Mouse (Mus musculus) olfactory bulb, adult 2 months (tissue): ENCODE data around the gene C5ar1. TPM values are rescaled to one million over a fixed set of nuclear protein-coding genes. Genes with fewer than 3 reads are reported as not detected.

Experiments
- H3K27ac ChIP-seq: fragments of 200-500 bp; 2 replicates; pipeline ENCODE4 v1.5.1; 2012; ENCODE audit warnings: low read depth, low read length; ENCODE audit not compliant: insufficient read depth
- H3K4me1 ChIP-seq: fragments of 200-500 bp; 2 replicates; pipeline ENCODE4 v1.6.1; 2012; ENCODE audit warnings: low read length; ENCODE audit not compliant: control insufficient read depth, insufficient read depth
- H3K4me3 ChIP-seq: fragments of 200-500 bp; 2 replicates; pipeline ENCODE4 v1.5.1; 2012; ENCODE audit warnings: mild to moderate bottlenecking, low read depth, low read length, moderate library complexity; ENCODE audit not compliant: insufficient read depth
- CTCF ChIP-seq: fragments of 200-500 bp; IDR thresholded peaks from 2 replicates; pipeline ENCODE4 v1.5.1; 2012; ENCODE audit warnings: low read depth, mild to moderate bottlenecking, low read length, moderate library complexity; ENCODE audit not compliant: insufficient read depth
- POLR2A ChIP-seq: fragments of 200-500 bp; IDR thresholded peaks from 2 replicates; pipeline ENCODE4 v1.6.1; 2012; ENCODE audit warnings: mild to moderate bottlenecking, low read depth, low read length, moderate library complexity; ENCODE audit not compliant: insufficient read depth
- WGBS: fragments of 180-500 bp; shearing (Covaris S2); methylation state at CpG from one replicate; pipeline ENCODE4 v1.1.7; 2018; 5-methylcytosine and 5-hydroxymethylcytosine counted together
- polyA plus RNA-seq: library from polyadenylated mRNA; stranded (reverse); fragments of >200 nt; gene quantifications from 2 replicates; pipeline ENCODE4 v1.2.4, GENCODE M21; 2012; ENCODE audit warnings: low replicate concordance; ENCODE audit not compliant: missing spikeins, insufficient read depth, insufficient read length

Gene C5ar1
- polyA plus RNA-seq, 1 experiment: not detected

GRCm38 (mm10) chr7:16295321-16295900, 36.1 kb upstream of the C5ar1 start:
- TF ChIP-seq POLR2A (peak; percentile 45), CTCF (no peak; the same call in 1 of the 2 replicates)
- peaks cover 13% of the 10 kb centered on the region for H3K4me1 ChIP-seq
- 1% methylated on average over 41 of the region's 41 CpGs for WGBS

DNA sequence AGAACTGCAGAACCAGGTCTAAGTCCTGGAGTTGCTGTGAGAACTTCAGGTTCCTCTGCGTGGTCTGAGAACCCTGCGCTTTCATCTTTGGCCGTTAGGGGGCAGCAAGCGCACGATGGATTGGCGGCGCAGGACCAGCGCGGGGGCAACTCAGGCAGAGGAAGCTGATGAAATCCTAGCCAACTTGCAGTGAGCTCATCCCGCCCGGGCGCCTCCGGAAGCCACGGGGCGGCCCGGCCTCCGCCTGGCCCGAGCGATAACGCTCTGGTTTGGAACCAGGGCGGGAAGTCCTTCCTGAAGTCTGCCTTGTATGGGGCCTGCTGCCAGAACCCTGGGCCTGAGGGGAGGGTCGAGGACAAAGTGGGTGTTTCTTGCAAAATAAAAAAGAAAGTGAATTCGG, 35.5 kb upstream of the C5ar1 start:
- Histone ChIP-seq H3K4me3 (peak overlapping the region; percentile 62), H3K4me1 (peaks cover 13% of the 10 kb centered on the region), H3K27ac (peak overlapping the region; percentile 85)
- TF ChIP-seq POLR2A (peak; percentile 23; the same call in 1 of the 2 replicates), CTCF (peak; percentile 89)
- under 1% methylated on average over 23 of the region's 23 CpGs for WGBS

More at GRCm38 (mm10) chr7:16295321-16295900, 36.1 kb upstream of the C5ar1 start:
- Histone ChIP-seq H3K4me3 (peak overlapping the region; percentile 62), H3K27ac (peak overlapping the region; percentile 85)

DNA sequence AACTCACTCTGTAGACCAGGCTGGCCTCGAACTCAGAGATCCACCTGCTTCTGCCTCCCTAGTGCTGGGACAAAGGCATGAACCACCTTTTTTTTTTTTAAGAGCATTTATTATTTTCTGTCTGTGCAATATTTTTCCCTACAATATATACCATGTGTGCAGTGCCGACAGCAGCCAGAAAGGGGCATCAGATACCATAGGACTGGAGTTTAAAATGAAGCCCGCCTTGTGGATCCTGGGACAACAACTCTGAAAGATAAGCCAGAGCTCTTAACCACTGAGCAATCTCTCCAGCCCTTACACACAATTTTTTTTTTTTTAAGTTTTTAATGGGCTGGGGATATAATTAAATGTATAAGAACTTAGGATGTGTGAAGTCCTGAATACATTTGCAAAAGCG, 35.0 kb upstream of the C5ar1 start:
- WGBS: 24% methylated on average over 4 of the region's 4 CpGs
- no peak for TF ChIP-seq POLR2A
- no peak for TF ChIP-seq CTCF
- H3K4me3 ChIP-seq: no peak overlapping the region
- no peak overlapping the region for H3K27ac ChIP-seq
- peaks cover 13% of the 10 kb centered on the region for H3K4me1 ChIP-seq

- Histone ChIP-seq H3K4me3 (no peak overlapping the region), H3K4me1 (peaks cover 16% of the 10 kb centered on the region), H3K27ac (no peak overlapping the region)
- 90% methylated on average over 1 of the region's 1 CpGs for WGBS
- TF ChIP-seq POLR2A (no peak), CTCF (no peak)
Measured at GRCm38 (mm10) chr7:16287791-16288190, 28.5 kb upstream of the C5ar1 start.

GRCm38 (mm10) chr7:16287016-16287415, 27.7 kb upstream of the C5ar1 start:
- H3K27ac ChIP-seq: peak overlapping the region; percentile 82
- H3K4me3 ChIP-seq: peak overlapping the region; percentile 62; the same call in 1 of the 2 replicates
- 66% methylated on average over 2 of the region's 2 CpGs for whole genome bisulfite sequencing
- TF ChIP-seq CTCF: no peak
- no peak for TF ChIP-seq POLR2A
- H3K4me1 ChIP-seq: peaks cover 16% of the 10 kb centered on the region

DNA sequence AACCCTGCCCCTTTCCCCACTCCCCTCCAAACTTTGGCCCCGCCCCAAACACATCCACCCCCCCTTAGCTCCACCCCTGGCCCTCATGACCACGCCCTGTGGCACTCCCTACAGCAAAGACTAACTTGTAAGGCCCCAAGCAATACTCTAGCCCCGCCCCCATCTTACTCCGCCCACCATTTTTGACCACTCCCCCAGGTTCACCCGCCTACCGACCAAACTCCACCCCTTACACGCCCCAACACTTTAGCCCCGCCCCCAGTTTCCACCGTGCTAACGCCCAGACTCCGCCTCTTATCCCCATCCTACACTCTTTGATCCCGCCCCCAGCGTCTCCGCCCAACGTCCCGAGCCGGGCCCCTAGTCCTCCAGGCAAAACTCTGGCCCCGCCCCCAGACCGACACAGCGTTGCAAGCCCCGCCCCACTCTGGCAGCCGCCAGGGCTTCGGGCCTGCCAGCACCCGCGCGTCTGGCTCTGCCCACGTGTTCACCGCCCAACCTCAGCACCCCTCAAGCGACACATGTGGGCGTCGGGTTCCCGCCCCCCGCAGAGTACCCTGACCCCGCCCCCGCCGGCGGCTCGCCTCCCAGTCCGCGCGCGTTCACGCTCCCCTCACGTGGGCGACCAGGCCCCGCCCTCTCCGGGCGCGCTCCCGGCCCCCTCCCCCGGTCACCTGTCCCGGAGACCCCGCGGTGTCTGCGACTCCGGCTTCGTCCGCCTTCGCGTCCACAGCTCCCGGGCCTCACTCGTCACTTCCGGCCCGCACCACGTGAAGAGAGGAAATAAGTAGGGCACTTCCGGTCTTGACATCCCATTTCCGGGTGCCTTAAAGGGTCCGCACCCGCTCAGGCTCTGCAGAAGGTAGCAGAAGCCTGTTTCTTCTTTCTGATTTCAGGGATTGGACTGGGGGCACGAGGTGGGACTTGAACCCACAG, 27.0 kb upstream of the C5ar1 start, which contains the start of gene Ccdc9:
TSS of gene Ccdc9 (minus strand) at position 770 of the 936 bp plus-strand sequence.
- Histone ChIP-seq H3K27ac (peak within 1 kb of the TSS; percentile 82), H3K4me3 (peak within 1 kb of the TSS; percentile 62), H3K4me1 (peaks cover 16% of the 10 kb centered on the region)
- 1% methylated on average over 70 of the region's 70 CpGs for WGBS
- TF ChIP-seq CTCF (0 out of 2 replicates have a peak, but pooled peaks have one; percentile 4), POLR2A (0 out of 2 replicates have a peak, but pooled peaks have one; percentile 32)

DNA sequence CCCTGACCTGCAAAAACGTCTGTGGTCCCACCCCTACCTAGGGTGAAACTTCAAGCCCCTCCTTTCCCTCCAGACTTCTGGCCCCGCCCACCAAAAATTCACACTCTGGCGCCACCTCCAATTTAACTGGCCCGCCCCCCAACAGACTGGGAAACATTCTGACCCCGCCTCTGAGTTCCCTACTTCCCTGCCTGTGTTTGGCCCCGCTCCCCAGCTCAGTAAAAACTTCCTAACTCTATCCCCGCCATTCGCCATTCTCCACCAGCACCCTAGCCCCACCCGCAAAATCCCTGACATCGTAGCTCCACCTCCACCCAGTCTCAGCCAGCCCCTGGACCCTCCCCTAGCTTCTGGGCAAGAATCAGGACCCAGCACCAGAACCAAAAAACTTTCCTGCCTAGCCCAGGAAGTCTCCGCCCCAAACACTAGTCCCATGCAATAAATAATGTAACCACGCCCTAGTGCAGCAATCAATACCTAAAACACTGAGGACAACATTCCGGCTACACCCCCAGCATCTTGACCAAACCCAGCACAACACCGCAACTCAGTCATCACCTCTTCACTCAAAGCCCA, 26.2 kb upstream of the C5ar1 start:
- 3% methylated on average over 14 of the region's 14 CpGs for WGBS
- H3K4me3 ChIP-seq: peak overlapping the region; percentile 62
- no peak overlapping the region for H3K27ac ChIP-seq
- no peak for TF ChIP-seq CTCF
- TF ChIP-seq POLR2A: no peak
- peaks cover 16% of the 10 kb centered on the region for H3K4me1 ChIP-seq

DNA sequence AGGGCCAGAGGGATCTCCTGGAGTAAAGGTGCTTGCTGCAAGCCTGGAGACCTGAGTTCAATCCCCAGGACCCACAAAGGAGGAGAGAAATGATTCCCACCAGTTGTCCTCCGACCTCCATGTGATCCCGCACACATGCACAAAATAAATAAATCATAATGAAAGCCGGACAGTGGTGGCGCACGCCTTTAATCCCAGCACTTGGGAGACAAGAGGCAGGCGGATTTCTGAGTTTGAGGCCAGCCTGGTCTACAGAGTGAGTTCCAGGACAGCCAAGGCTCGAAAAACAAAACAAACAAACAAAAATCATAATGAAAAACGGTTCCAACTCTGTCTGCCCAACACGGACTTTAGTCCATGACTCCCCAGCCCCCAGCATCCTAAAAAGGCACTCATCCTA, 25.6 kb upstream of the C5ar1 start:
- WGBS: 71% methylated on average over 9 of the region's 9 CpGs
- no peak overlapping the region for H3K27ac ChIP-seq
- TF ChIP-seq POLR2A (no peak), CTCF (no peak)
- H3K4me3 ChIP-seq: no peak overlapping the region
- H3K4me1 ChIP-seq: peaks cover 16% of the 10 kb centered on the region
